Mouse (Mus musculus) liver, embryonic 11.5 days (tissue): ENCODE measurements around the gene Gli3. TPM values are rescaled to one million over a fixed set of nuclear protein-coding genes. Genes with fewer than 3 reads are reported as not detected.

ENCODE experiments used
- ATAC-seq: fragments of 200-750 bp; cut with Nextera tagmentation; replicated peaks from 2 replicates; pipeline ENCODE4 v1.8.0; 2017; ENCODE audit warnings: moderate number of reproducible peaks, mild to moderate bottlenecking, moderate TSS enrichment, moderate library complexity; ENCODE audit not compliant: low FRiP score
- DNase-seq: peaks from one replicate; pipeline ENCODE4 v3.0.0-alpha.2; 2017; ENCODE audit warnings: low spot score
- H3K27ac ChIP-seq: fragments of 300-500 bp; sonication (generic); 2 replicates; pipeline ENCODE4 v1.5.1; 2014; ENCODE audit warnings: mild to moderate bottlenecking, low read depth, low read length, control low read depth
- H3K27me3 ChIP-seq: fragments of 300-500 bp; sonication (generic); replicated peaks from 2 replicates; pipeline ENCODE4 v1.6.1; 2014; ENCODE audit warnings: low read length, mixed read lengths; ENCODE audit not compliant: control insufficient read depth, insufficient read depth
- H3K36me3 ChIP-seq: fragments of 300-500 bp; sonication (generic); 2 replicates; pipeline ENCODE4 v1.6.1; 2014; ENCODE audit warnings: mild to moderate bottlenecking, low read length, moderate library complexity, mixed read lengths; ENCODE audit not compliant: control insufficient read depth, insufficient read depth
- H3K4me1 ChIP-seq: fragments of 300-500 bp; sonication (generic); replicated peaks from 2 replicates; pipeline ENCODE4 v1.6.1; 2014; ENCODE audit warnings: low read length, mixed read lengths; ENCODE audit not compliant: control insufficient read depth, insufficient read depth
- H3K4me2 ChIP-seq: fragments of 300-500 bp; sonication (generic); 2 replicates; pipeline ENCODE4 v1.6.1; 2014; ENCODE audit warnings: mild to moderate bottlenecking, control low read depth, moderate library complexity
- H3K4me3 ChIP-seq: fragments of 300-500 bp; sonication (generic); 2 replicates; pipeline ENCODE4 v1.5.1; 2014; ENCODE audit warnings: low read depth, low read length, control low read depth
- H3K9ac ChIP-seq: fragments of 300-500 bp; sonication (generic); 2 replicates; pipeline ENCODE4 v1.6.1; 2014; ENCODE audit warnings: low read depth, low read length, control low read depth
- H3K9me3 ChIP-seq: fragments of 300-500 bp; sonication (generic); 2 replicates; pipeline ENCODE4 v1.6.1; 2016; ENCODE audit warnings: low read length, inconsistent platforms, mixed read lengths; ENCODE audit not compliant: control insufficient read depth
- WGBS: fragments of 180-500 bp; shearing (Covaris S2); extraction: QIAGEN DNeasy Blood & Tissue Kit; methylation state at CpG from one replicate; pipeline ENCODE4 v1.1.7; 2014; 5-methylcytosine and 5-hydroxymethylcytosine counted together
- polyA plus RNA-seq: library from polyadenylated mRNA; unstranded; fragments of >200 nt; fragmentation: Nextera tagmentation; extraction: Ambion mirVana; gene quantifications from 2 replicates; pipeline ENCODE4 v1.2.1, GENCODE M21; 2014

Gli3 gene
- polyA plus RNA-seq, 1 experiment from 2014 or later = 6.7 TPM

GRCm38 (mm10) chr13:15550731-15551130 lies 87.7 kb downstream of the Gli3 start:
- H3K4me1 ChIP-seq = no peaks in the 10 kb centered on the region
- no peak for DNase-seq
- ATAC-seq = no peak
- no peaks in the 10 kb centered on the region for H3K27me3 ChIP-seq
- H3K36me3 ChIP-seq = no peaks in the 10 kb centered on the region
- H3K4me2 ChIP-seq = no peak overlapping the region
- no peak overlapping the region for H3K27ac ChIP-seq
- H3K9ac ChIP-seq = no peak overlapping the region
- H3K9me3 ChIP-seq = no peaks in the 10 kb centered on the region
- WGBS = 82% methylated on average over 6 of the region's 6 CpGs
- no peak overlapping the region for H3K4me3 ChIP-seq

DNA sequence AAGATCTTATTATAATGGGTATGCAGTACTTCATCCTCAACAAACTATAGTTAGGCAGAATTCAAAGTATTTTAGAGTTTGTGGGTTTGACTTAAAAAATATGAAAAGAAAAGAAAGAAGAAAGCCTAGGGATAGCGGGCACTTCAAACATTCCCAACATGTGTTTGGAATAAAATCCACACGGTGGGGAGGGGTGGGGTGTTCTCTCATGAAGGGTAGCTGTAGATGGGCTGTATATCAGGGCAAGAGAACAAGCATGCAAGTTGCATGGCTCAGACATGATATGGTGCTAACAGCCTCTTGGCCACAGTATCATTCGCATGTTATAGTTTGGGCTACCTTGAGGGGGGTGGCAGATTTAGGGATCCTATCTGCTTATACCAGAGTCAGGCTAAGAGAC lies 89.0 kb downstream of the Gli3 start:
- Histone ChIP-seq H3K27me3 (no peaks in the 10 kb centered on the region), H3K9me3 (no peaks in the 10 kb centered on the region), H3K4me3 (no peak overlapping the region), H3K9ac (no peak overlapping the region), H3K36me3 (no peaks in the 10 kb centered on the region), H3K27ac (no peak overlapping the region), H3K4me1 (no peaks in the 10 kb centered on the region), H3K4me2 (no peak overlapping the region)
- no peak for DNase-seq
- no peak for ATAC-seq
- 85% methylated on average over 3 of the region's 3 CpGs for WGBS

GRCm38 (mm10) chr13:15556646-15557098 lies 93.6 kb downstream of the Gli3 start:
- Histone ChIP-seq H3K4me1 (no peaks in the 10 kb centered on the region), H3K4me2 (no peak overlapping the region), H3K27ac (no peak overlapping the region), H3K9ac (no peak overlapping the region), H3K36me3 (no peaks in the 10 kb centered on the region), H3K4me3 (no peak overlapping the region), H3K9me3 (no peaks in the 10 kb centered on the region), H3K27me3 (no peaks in the 10 kb centered on the region)
- DNase-seq (no peak), ATAC-seq (0 out of 2 replicates have a peak, but pooled peaks have one; percentile 41)
- WGBS = 37% methylated on average over 2 of the region's 2 CpGs

GRCm38 (mm10) chr13:15561441-15561840 lies 98.4 kb downstream of the Gli3 start:
- no peaks in the 10 kb centered on the region for H3K27me3 ChIP-seq
- ATAC-seq (no peak), DNase-seq (no peak)
- H3K4me2 ChIP-seq = no peak overlapping the region
- no peak overlapping the region for H3K27ac ChIP-seq
- H3K4me3 ChIP-seq = no peak overlapping the region
- H3K36me3 ChIP-seq = no peaks in the 10 kb centered on the region
- H3K9ac ChIP-seq = no peak overlapping the region
- no peaks in the 10 kb centered on the region for H3K9me3 ChIP-seq
- H3K4me1 ChIP-seq = no peaks in the 10 kb centered on the region
- WGBS = 75% methylated on average over 3 of the region's 3 CpGs

GRCm38 (mm10) chr13:15570908-15571568 lies 108.0 kb downstream of the Gli3 start:
- H3K36me3 ChIP-seq = no peaks in the 10 kb centered on the region
- H3K27me3 ChIP-seq = no peaks in the 10 kb centered on the region
- no peak overlapping the region for H3K27ac ChIP-seq
- no peak overlapping the region; the same call in 1 of the 2 replicates for H3K4me2 ChIP-seq
- ATAC-seq (peak; percentile 61; the same call in 1 of the 2 replicates), DNase-seq (no peak)
- no peaks in the 10 kb centered on the region for H3K9me3 ChIP-seq
- no peak overlapping the region for H3K9ac ChIP-seq
- no peaks in the 10 kb centered on the region; the same call in 1 of the 2 replicates for H3K4me1 ChIP-seq
- WGBS = 28% methylated on average over 15 of the region's 15 CpGs
- no peak overlapping the region for H3K4me3 ChIP-seq

- Histone ChIP-seq H3K27me3 (no peaks in the 10 kb centered on the region), H3K9ac (no peak overlapping the region), H3K9me3 (no peaks in the 10 kb centered on the region), H3K27ac (no peak overlapping the region), H3K36me3 (no peaks in the 10 kb centered on the region), H3K4me2 (no peak overlapping the region), H3K4me3 (no peak overlapping the region), H3K4me1 (no peaks in the 10 kb centered on the region)
- DNase-seq (no peak), ATAC-seq (no peak)
- 77% methylated on average over 8 of the region's 8 CpGs for WGBS
Observed at GRCm38 (mm10) chr13:15577133-15577917, 114.3 kb downstream of the Gli3 start.

GRCm38 (mm10) chr13:15580458-15580857 lies 117.4 kb downstream of the Gli3 start:
- DNase-seq (no peak), ATAC-seq (no peak)
- Histone ChIP-seq H3K9me3 (no peaks in the 10 kb centered on the region), H3K9ac (no peak overlapping the region), H3K4me2 (no peak overlapping the region), H3K4me3 (no peak overlapping the region), H3K27me3 (no peaks in the 10 kb centered on the region), H3K27ac (no peak overlapping the region), H3K36me3 (no peaks in the 10 kb centered on the region), H3K4me1 (no peaks in the 10 kb centered on the region)
- 78% methylated on average over 5 of the region's 5 CpGs for WGBS

DNA sequence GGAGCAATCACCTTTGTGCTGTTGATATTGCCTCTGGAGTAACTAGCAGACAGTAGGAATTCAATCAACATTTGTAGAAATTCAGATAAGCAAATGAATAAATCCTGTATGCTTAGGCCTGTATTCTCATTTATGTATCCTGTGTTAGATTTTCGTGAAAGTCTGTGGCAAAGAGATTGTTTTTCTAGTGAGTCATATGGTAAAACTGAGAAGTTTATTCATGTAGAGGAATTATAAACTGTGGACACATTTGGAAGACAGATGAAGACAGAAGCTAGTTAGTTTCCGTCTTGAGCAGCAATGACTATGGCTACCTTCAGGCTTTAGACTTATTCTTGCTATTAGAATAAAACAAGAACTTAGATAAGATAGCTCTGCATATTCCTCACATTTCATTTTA lies 122.9 kb downstream of the Gli3 start:
- Histone ChIP-seq H3K4me2 (no peak overlapping the region), H3K4me1 (peaks cover 6% of the 10 kb centered on the region), H3K9me3 (no peaks in the 10 kb centered on the region), H3K9ac (no peak overlapping the region), H3K27me3 (no peaks in the 10 kb centered on the region), H3K36me3 (no peaks in the 10 kb centered on the region), H3K4me3 (no peak overlapping the region), H3K27ac (no peak overlapping the region)
- 69% methylated on average over 2 of the region's 2 CpGs for WGBS
- no peak for DNase-seq
- ATAC-seq = no peak
